Mouse (Mus musculus): ENCODE results near the gene Alg1.

DNA sequence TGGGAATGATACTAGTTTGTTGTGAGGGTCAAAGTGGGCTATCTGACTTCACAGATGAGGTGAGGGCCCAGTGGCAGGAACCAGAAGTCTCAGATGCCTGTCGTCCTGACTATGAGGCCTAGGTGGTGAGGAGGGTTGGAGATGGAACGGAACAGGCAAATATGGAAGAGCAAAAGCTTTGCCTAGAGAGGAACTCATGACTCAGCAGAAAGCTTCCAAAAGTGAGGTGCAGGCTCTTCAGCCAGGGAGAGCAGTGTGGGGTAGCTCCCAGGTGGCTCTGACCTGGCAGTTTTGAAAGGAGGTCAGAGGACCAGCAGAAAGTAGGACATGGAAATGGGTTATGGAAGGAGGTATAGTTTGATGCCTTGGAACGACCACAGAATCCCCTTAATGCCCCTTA, 17.5 kb downstream of the Alg1 start:
- TF ChIP-seq CTCF (IDR thresholded peaks at IDR 0.05; ENCODE audit: low read depth) (no peak), EP300 (IDR thresholded peaks at IDR 0.05; ENCODE audit: low read depth) (no peak)
